Mouse (Mus musculus): ENCODE results near the gene Ube2e2. TPM values are rescaled to one million over a fixed set of nuclear protein-coding genes. Genes with fewer than 3 reads are reported as not detected.
"Not testable (repeated sequence)": the region's sequence is repeated elsewhere in the genome, so short reads cannot be mapped to it uniquely, and the experiment has no call there.

Gene Ube2e2
- polyA plus RNA-seq, 1 experiment from 2014 or later, result 123 TPM

- H3K4me1 ChIP-seq (ENCODE audit: control insufficient read depth, insufficient read depth, low read length), result no peaks in the 10 kb centered on the region
- H3K36me3 ChIP-seq (ENCODE audit: control insufficient read depth, insufficient read depth, low read length), result no peaks in the 10 kb centered on the region
- no peaks in the 10 kb centered on the region for H3K27me3 ChIP-seq (ENCODE audit: control insufficient read depth, insufficient read depth, low read length)
- H3K27ac ChIP-seq (replicated peaks; ENCODE audit: low read depth, low read length), result no peak overlapping the region
- peaks cover 10% of the 10 kb centered on the region; the same call in 1 of the 2 replicates for H3K9me3 ChIP-seq (ENCODE audit: control insufficient read depth, low read length)
- H3K9ac ChIP-seq (replicated peaks; ENCODE audit: low read length), result no peak overlapping the region
- WGBS, result 97% methylated on average over 1 of the region's 1 CpGs
- no peak for ATAC-seq (ENCODE audit: low FRiP score, low TSS enrichment)
- no peak overlapping the region for H3K4me2 ChIP-seq (ENCODE audit: low read length)
- DNase-seq, result no peak
- no peak overlapping the region for H3K4me3 ChIP-seq (replicated peaks; ENCODE audit: low read depth, low read length)
Observed at GRCm38 (mm10) chr14:18715529-18715928, 178.5 kb downstream of the Ube2e2 start.

DNA sequence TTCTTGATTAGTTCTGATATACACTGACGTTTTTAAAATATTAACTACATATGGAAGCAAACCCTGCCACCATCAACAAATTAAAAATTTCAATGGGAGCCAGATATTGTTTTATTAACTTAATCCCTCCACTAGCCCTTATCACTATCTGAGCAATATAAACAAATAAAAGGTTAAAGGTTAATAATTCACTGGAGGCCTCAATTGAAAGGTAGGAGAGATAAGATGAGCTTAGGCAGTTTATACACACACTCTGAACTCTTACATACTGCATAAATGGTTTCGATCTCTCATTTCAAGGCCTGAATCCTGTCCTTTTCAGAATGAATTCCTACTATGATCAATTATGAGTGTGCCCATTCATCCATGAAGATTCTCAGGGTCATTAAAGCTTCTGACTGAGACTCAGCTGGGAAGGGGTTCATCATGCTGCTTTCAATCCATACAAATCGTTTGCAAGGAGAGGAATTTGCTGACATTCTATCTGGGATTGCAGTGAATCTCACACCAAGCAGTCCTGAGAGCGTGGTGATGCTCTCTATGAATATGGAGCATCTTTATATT, 196.3 kb downstream of the Ube2e2 start:
- no peak for DNase-seq
- H3K4me2 ChIP-seq (ENCODE audit: low read length), result no peak overlapping the region
- H3K9ac ChIP-seq (replicated peaks; ENCODE audit: low read length), result no peak overlapping the region
- no peaks in the 10 kb centered on the region for H3K36me3 ChIP-seq (ENCODE audit: control insufficient read depth, insufficient read depth, low read length)
- no peaks in the 10 kb centered on the region for H3K9me3 ChIP-seq (ENCODE audit: control insufficient read depth, low read length)
- H3K4me1 ChIP-seq (ENCODE audit: control insufficient read depth, insufficient read depth, low read length), result no peaks in the 10 kb centered on the region
- H3K27me3 ChIP-seq (ENCODE audit: control insufficient read depth, insufficient read depth, low read length), result no peaks in the 10 kb centered on the region
- no peak overlapping the region for H3K27ac ChIP-seq (replicated peaks; ENCODE audit: low read depth, low read length)
- no peak overlapping the region for H3K4me3 ChIP-seq (replicated peaks; ENCODE audit: low read depth, low read length)
- 70% methylated on average over 4 of the region's 4 CpGs for WGBS
- no peak for ATAC-seq (ENCODE audit: low FRiP score, low TSS enrichment)

DNA sequence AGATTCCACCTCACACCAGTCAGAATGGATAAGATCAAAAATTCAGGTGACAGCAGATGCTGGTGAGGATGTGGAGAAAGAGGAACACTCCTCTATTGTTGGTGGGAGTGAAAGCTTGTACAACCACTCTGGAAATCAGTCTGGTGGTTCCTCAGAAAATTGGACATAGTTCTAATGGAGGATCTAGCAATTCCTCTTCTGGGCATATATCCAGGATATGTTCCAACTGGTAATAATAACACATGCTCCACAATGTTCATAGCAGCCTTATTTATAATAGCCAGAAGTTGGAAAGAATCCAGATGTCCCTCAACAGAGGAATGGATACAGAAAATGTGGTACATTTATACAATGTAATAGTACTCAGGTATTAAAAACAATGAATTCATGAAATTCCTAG, 197.6 kb downstream of the Ube2e2 start:
- H3K27ac ChIP-seq (replicated peaks; ENCODE audit: low read depth, low read length); H3K36me3 ChIP-seq (ENCODE audit: control insufficient read depth, insufficient read depth, low read length); H3K9ac ChIP-seq (replicated peaks; ENCODE audit: low read length); H3K4me2 ChIP-seq (ENCODE audit: low read length); H3K9me3 ChIP-seq (ENCODE audit: control insufficient read depth, low read length); H3K4me3 ChIP-seq (replicated peaks; ENCODE audit: low read depth, low read length); DNase-seq; H3K4me1 ChIP-seq (ENCODE audit: control insufficient read depth, insufficient read depth, low read length); H3K27me3 ChIP-seq (ENCODE audit: control insufficient read depth, insufficient read depth, low read length); ATAC-seq (ENCODE audit: low FRiP score, low TSS enrichment): not testable (repeated sequence)

DNA sequence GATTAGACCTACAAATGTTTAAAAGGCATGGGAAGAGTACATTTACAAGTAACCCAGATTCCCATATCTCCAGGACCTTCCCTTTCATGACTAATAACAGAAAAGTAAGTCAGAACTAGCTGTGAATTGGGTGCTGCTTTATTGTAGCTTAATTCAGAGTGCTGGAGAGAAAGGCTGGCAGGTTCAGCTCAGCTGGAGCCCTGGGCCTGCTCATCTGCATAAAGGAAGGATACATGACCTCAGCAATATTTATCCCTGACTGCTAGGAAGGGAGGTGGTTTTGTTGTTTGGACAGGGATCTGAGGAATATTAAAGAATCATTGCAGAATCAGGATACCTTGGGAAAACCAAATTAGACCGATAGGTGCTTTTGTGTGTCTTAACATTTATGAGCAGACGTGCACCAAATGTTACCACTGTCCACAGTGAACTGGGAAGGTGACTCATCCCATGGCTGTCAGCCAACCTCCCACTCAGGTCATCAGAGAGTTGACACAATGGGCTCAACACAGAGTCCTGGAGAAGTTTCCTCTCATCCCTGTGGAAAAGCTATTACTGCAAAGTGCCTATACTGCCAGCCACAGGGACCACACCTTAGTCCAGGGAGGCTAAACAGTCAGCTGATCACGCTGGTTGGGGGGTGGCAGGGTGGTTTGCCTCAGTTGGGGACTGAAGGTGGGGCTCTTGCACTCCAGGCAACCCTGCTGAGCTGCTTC, 215.8 kb downstream of the Ube2e2 start:
- Histone ChIP-seq H3K4me2 (ENCODE audit: low read length) (no peak overlapping the region), H3K36me3 (ENCODE audit: control insufficient read depth, insufficient read depth, low read length) (no peaks in the 10 kb centered on the region), H3K27me3 (ENCODE audit: control insufficient read depth, insufficient read depth, low read length) (no peaks in the 10 kb centered on the region), H3K27ac (replicated peaks; ENCODE audit: low read depth, low read length) (no peak overlapping the region), H3K9ac (replicated peaks; ENCODE audit: low read length) (no peak overlapping the region), H3K4me1 (ENCODE audit: control insufficient read depth, insufficient read depth, low read length) (no peaks in the 10 kb centered on the region), H3K4me3 (replicated peaks; ENCODE audit: low read depth, low read length) (no peak overlapping the region), H3K9me3 (ENCODE audit: control insufficient read depth, low read length) (no peaks in the 10 kb centered on the region)
- 75% methylated on average over 3 of the region's 3 CpGs for WGBS
- DNase-seq (no peak), ATAC-seq (ENCODE audit: low FRiP score, low TSS enrichment) (no peak)

GRCm38 (mm10) chr14:18670712-18671111, 223.4 kb downstream of the Ube2e2 start:
- Histone ChIP-seq H3K27ac (replicated peaks; ENCODE audit: low read depth, low read length) (no peak overlapping the region), H3K36me3 (ENCODE audit: control insufficient read depth, insufficient read depth, low read length) (no peaks in the 10 kb centered on the region), H3K4me3 (replicated peaks; ENCODE audit: low read depth, low read length) (no peak overlapping the region), H3K4me2 (ENCODE audit: low read length) (no peak overlapping the region), H3K9me3 (ENCODE audit: control insufficient read depth, low read length) (no peaks in the 10 kb centered on the region), H3K9ac (replicated peaks; ENCODE audit: low read length) (no peak overlapping the region), H3K4me1 (ENCODE audit: control insufficient read depth, insufficient read depth, low read length) (no peaks in the 10 kb centered on the region), H3K27me3 (ENCODE audit: control insufficient read depth, insufficient read depth, low read length) (no peaks in the 10 kb centered on the region)
- WGBS, result 95% methylated on average over 8 of the region's 8 CpGs
- ATAC-seq (ENCODE audit: low FRiP score, low TSS enrichment) (no peak), DNase-seq (no peak)

- Histone ChIP-seq H3K4me2 (ENCODE audit: low read length) (no peak overlapping the region), H3K9ac (replicated peaks; ENCODE audit: low read length) (no peak overlapping the region), H3K4me1 (ENCODE audit: control insufficient read depth, insufficient read depth, low read length) (no peaks in the 10 kb centered on the region), H3K4me3 (replicated peaks; ENCODE audit: low read depth, low read length) (no peak overlapping the region), H3K27me3 (ENCODE audit: control insufficient read depth, insufficient read depth, low read length) (no peaks in the 10 kb centered on the region), H3K27ac (replicated peaks; ENCODE audit: low read depth, low read length) (no peak overlapping the region), H3K9me3 (ENCODE audit: control insufficient read depth, low read length) (no peaks in the 10 kb centered on the region), H3K36me3 (ENCODE audit: control insufficient read depth, insufficient read depth, low read length) (no peaks in the 10 kb centered on the region)
- no peak for ATAC-seq (ENCODE audit: low FRiP score, low TSS enrichment)
- WGBS, result 44% methylated on average over 2 of the region's 2 CpGs
- no peak for DNase-seq
Observed at GRCm38 (mm10) chr14:18669301-18669935, 224.6 kb downstream of the Ube2e2 start.

GRCm38 (mm10) chr14:18668309-18668708, 225.8 kb downstream of the Ube2e2 start:
- not testable (repeated sequence) for H3K4me3 ChIP-seq (replicated peaks; ENCODE audit: low read depth, low read length); H3K9me3 ChIP-seq (ENCODE audit: control insufficient read depth, low read length); H3K4me2 ChIP-seq (ENCODE audit: low read length); H3K36me3 ChIP-seq (ENCODE audit: control insufficient read depth, insufficient read depth, low read length); H3K27me3 ChIP-seq (ENCODE audit: control insufficient read depth, insufficient read depth, low read length); DNase-seq; H3K9ac ChIP-seq (replicated peaks; ENCODE audit: low read length); H3K4me1 ChIP-seq (ENCODE audit: control insufficient read depth, insufficient read depth, low read length); H3K27ac ChIP-seq (replicated peaks; ENCODE audit: low read depth, low read length); ATAC-seq (ENCODE audit: low FRiP score, low TSS enrichment)
- 95% methylated on average over 4 of the region's 4 CpGs for WGBS

DNA sequence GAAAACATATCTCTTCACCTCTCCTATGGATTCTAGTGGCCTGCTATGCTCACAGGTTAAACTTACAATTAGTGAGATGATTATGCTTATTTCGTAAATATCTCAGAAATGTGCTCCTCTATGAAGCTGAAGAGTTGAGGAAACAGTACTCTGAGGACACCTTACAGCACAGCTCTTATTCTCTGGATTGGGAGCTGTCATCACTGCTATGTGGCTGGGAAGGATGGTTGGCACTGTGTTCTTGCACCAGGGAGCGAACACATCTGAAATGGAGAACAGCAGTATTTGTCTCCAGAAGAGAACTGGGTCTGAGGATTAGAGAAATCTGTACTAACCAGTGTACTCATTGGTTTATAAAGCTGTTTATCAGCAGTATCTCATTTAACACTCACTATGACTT, 226.3 kb downstream of the Ube2e2 start:
- Histone ChIP-seq H3K36me3 (ENCODE audit: control insufficient read depth, insufficient read depth, low read length) (no peaks in the 10 kb centered on the region), H3K27me3 (ENCODE audit: control insufficient read depth, insufficient read depth, low read length) (no peaks in the 10 kb centered on the region), H3K9me3 (ENCODE audit: control insufficient read depth, low read length) (no peaks in the 10 kb centered on the region), H3K27ac (replicated peaks; ENCODE audit: low read depth, low read length) (no peak overlapping the region), H3K4me1 (ENCODE audit: control insufficient read depth, insufficient read depth, low read length) (no peaks in the 10 kb centered on the region), H3K4me3 (replicated peaks; ENCODE audit: low read depth, low read length) (no peak overlapping the region), H3K4me2 (ENCODE audit: low read length) (no peak overlapping the region), H3K9ac (replicated peaks; ENCODE audit: low read length) (no peak overlapping the region)
- DNase-seq, result no peak
- no peak for ATAC-seq (ENCODE audit: low FRiP score, low TSS enrichment)
- WGBS, result 91% methylated on average over 2 of the region's 2 CpGs

- Histone ChIP-seq H3K4me3 (replicated peaks; ENCODE audit: low read depth, low read length) (no peak overlapping the region), H3K4me1 (ENCODE audit: control insufficient read depth, insufficient read depth, low read length) (no peaks in the 10 kb centered on the region), H3K9ac (replicated peaks; ENCODE audit: low read length) (no peak overlapping the region), H3K27ac (replicated peaks; ENCODE audit: low read depth, low read length) (no peak overlapping the region), H3K9me3 (ENCODE audit: control insufficient read depth, low read length) (no peaks in the 10 kb centered on the region), H3K4me2 (ENCODE audit: low read length) (no peak overlapping the region), H3K27me3 (ENCODE audit: control insufficient read depth, insufficient read depth, low read length) (no peaks in the 10 kb centered on the region), H3K36me3 (ENCODE audit: control insufficient read depth, insufficient read depth, low read length) (no peaks in the 10 kb centered on the region)
- WGBS, result 70% methylated on average over 1 of the region's 1 CpGs
- no peak for ATAC-seq (ENCODE audit: low FRiP score, low TSS enrichment)
- DNase-seq, result no peak
Observed at GRCm38 (mm10) chr14:18666251-18666650, 227.8 kb downstream of the Ube2e2 start.
